ENCODE assay signal across 19 mouse cellular contexts in genomic region chr2:69820201-69820600, GRCm38 (mm10). TPM values are rescaled to one million over a fixed set of nuclear protein-coding genes. Genes with fewer than 3 reads are reported as not detected.
A peak's percentile ranks its signal among the peaks of the same experiment; 100 is the strongest.
DNase-seq lines count a peak whose midpoint lies in the region; ATAC-seq and TF ChIP-seq lines count a peak whose summit lies in the region.
"Had no signal": no experiment of that assay in that cellular context is flagged by ENCODE, and none has a peak within 500 bp of the region (broad histone marks: within the 10 kb centered on the region; RNA-seq: fewer than 3 reads in every experiment).

No protein-coding gene starts in this region.

- no peak for TF ChIP-seq POLR2A in heart, adult 2 months (IDR thresholded peaks at IDR 0.05; ENCODE audit: insufficient read depth, low read depth, low read length)

- H3K4me1 ChIP-seq in heart, embryonic 10.5 days: peaks cover 25% of the 10 kb centered on the region; the same call in 1 of the 2 replicates
- H3K4me1 ChIP-seq in heart, adult 2 months (ENCODE audit: control insufficient read depth, insufficient read depth, low read length): no peaks in the 10 kb centered on the region
- H3K4me1 ChIP-seq in midbrain, embryonic 11.5 days (ENCODE audit: control insufficient read depth, insufficient read depth, low read length): peaks cover 9% of the 10 kb centered on the region
- H3K4me1 ChIP-seq in midbrain, postnatal 0 days (ENCODE audit: insufficient read depth, low read length): peaks cover 13% of the 10 kb centered on the region; the same call in 1 of the 2 replicates
- H3K4me1 ChIP-seq in liver, embryonic 14.5 days (replicated peaks; ENCODE audit: control insufficient read depth in 2 of 2, insufficient read depth in 2 of 2, low read length in 1 of 2): peaks cover 31 to 44% of the 10 kb centered on the region in 2 experiments
- peaks cover 24% of the 10 kb centered on the region for H3K4me1 ChIP-seq in forebrain, postnatal 0 days (ENCODE audit: insufficient read depth)

- H3K4me3 ChIP-seq in heart, embryonic 10.5 days: no peak overlapping the region
- H3K4me3 ChIP-seq in heart, adult 2 months: no peak overlapping the region
- no peak overlapping the region for H3K4me3 ChIP-seq in midbrain, embryonic 11.5 days (ENCODE audit: low read depth, low read length)
- H3K4me3 ChIP-seq in midbrain, postnatal 0 days (ENCODE audit: low read depth, low read length): no peak overlapping the region
- H3K4me3 ChIP-seq in liver, embryonic 14.5 days (ENCODE audit: insufficient read depth in 1 of 2, low read depth in 2 of 2, low read length in 2 of 2): no peak overlapping the region
- H3K4me3 ChIP-seq in forebrain, postnatal 0 days (ENCODE audit: low read depth, low read length): no peak overlapping the region
- H3K4me3 ChIP-seq: embryonic facial prominence, embryonic 13.5 days; forebrain, embryonic 12.5 days; hindbrain, embryonic 15.5 days had no signal

- no peaks in the 10 kb centered on the region for H3K27me3 ChIP-seq in heart, embryonic 10.5 days (ENCODE audit: insufficient read depth, poor library complexity, severe bottlenecking)
- no peaks in the 10 kb centered on the region for H3K27me3 ChIP-seq in heart, adult 2 months (ENCODE audit: control insufficient read depth, insufficient read depth, low read length)
- no peaks in the 10 kb centered on the region for H3K27me3 ChIP-seq in midbrain, embryonic 11.5 days (ENCODE audit: control insufficient read depth, insufficient read depth, low read length)
- no peaks in the 10 kb centered on the region for H3K27me3 ChIP-seq in midbrain, postnatal 0 days (ENCODE audit: insufficient read depth, low read length)
- no peaks in the 10 kb centered on the region for H3K27me3 ChIP-seq in liver, embryonic 14.5 days (ENCODE audit: control insufficient read depth, insufficient read depth, low read length)
- no peaks in the 10 kb centered on the region for H3K27me3 ChIP-seq in forebrain, postnatal 0 days (ENCODE audit: insufficient read depth, low read length)
- H3K27me3 ChIP-seq: embryonic facial prominence, embryonic 13.5 days; forebrain, embryonic 12.5 days; hindbrain, embryonic 15.5 days had no signal

- H3K9me3 ChIP-seq in heart, embryonic 10.5 days: no peaks in the 10 kb centered on the region
- no peaks in the 10 kb centered on the region for H3K9me3 ChIP-seq in midbrain, embryonic 11.5 days (ENCODE audit: control insufficient read depth, low read length)
- no peaks in the 10 kb centered on the region for H3K9me3 ChIP-seq in midbrain, postnatal 0 days (ENCODE audit: low read length)
- no peaks in the 10 kb centered on the region for H3K9me3 ChIP-seq in liver, embryonic 14.5 days (ENCODE audit: control insufficient read depth, low read length)
- no peaks in the 10 kb centered on the region for H3K9me3 ChIP-seq in forebrain, postnatal 0 days (ENCODE audit: low read length)
- H3K9me3 ChIP-seq: embryonic facial prominence, embryonic 13.5 days; forebrain, embryonic 12.5 days; hindbrain, embryonic 15.5 days had no signal

- no peak for TF ChIP-seq CTCF in heart, adult 2 months (IDR thresholded peaks at IDR 0.05)
- TF ChIP-seq CTCF in midbrain, postnatal 0 days (IDR thresholded peaks at IDR 0.05): no peak
- TF ChIP-seq CTCF in liver, embryonic 14.5 days (IDR thresholded peaks at IDR 0.05; ENCODE audit: low read depth): no peak
- TF ChIP-seq CTCF in forebrain, postnatal 0 days (IDR thresholded peaks at IDR 0.05; ENCODE audit: low read depth): no peak

- peak overlapping the region; percentile 31; the same call in 1 of the 2 replicates for H3K27ac ChIP-seq in heart, embryonic 10.5 days
- no peak overlapping the region for H3K27ac ChIP-seq in heart, adult 2 months
- no peak overlapping the region for H3K27ac ChIP-seq in midbrain, embryonic 11.5 days (ENCODE audit: low read depth, low read length)
- H3K27ac ChIP-seq in midbrain, postnatal 0 days (ENCODE audit: low read depth, low read length): no peak overlapping the region
- peak overlapping the region; percentile 58 for H3K27ac ChIP-seq in liver, embryonic 14.5 days
- no peak overlapping the region for H3K27ac ChIP-seq in forebrain, postnatal 0 days (ENCODE audit: low read depth, low read length)
- H3K27ac ChIP-seq: embryonic facial prominence, embryonic 13.5 days; forebrain, embryonic 12.5 days; hindbrain, embryonic 15.5 days had no signal

- no peak overlapping the region for H3K4me2 ChIP-seq in midbrain, embryonic 11.5 days
- no peak overlapping the region for H3K4me2 ChIP-seq in midbrain, postnatal 0 days (ENCODE audit: low read depth, low read length, poor library complexity, severe bottlenecking)
- H3K4me2 ChIP-seq in liver, embryonic 14.5 days (ENCODE audit: low read depth): no peak overlapping the region
- H3K4me2 ChIP-seq in forebrain, postnatal 0 days (ENCODE audit: low read depth): no peak overlapping the region
- H3K4me2 ChIP-seq: embryonic facial prominence, embryonic 13.5 days; forebrain, embryonic 12.5 days; heart, embryonic 11.5 days; hindbrain, embryonic 15.5 days had no signal

- TF ChIP-seq EP300 in heart, adult 2 months (IDR thresholded peaks at IDR 0.05; ENCODE audit: insufficient read depth, low read depth, low read length): no peak
- no peak for TF ChIP-seq EP300 in liver, embryonic 14.5 days (IDR thresholded peaks at IDR 0.05; ENCODE audit: low read depth)

- no peaks in the 10 kb centered on the region for H3K79me2 ChIP-seq in heart, adult 2 months (replicated peaks; ENCODE audit: control insufficient read depth, insufficient read depth, low read length)

- 58% methylated on average over 1 of the region's 1 CpGs for WGBS in heart, embryonic 10.5 days
- WGBS in heart, adult 2 months: 50% methylated on average over 1 of the region's 1 CpGs
- 74% methylated on average over 1 of the region's 1 CpGs for WGBS in midbrain, embryonic 11.5 days
- 87% methylated on average over 1 of the region's 1 CpGs for WGBS in midbrain, postnatal 0 days
- WGBS in liver, embryonic 14.5 days (ENCODE audit: insufficient replicate concordance): 39% methylated on average over 1 of the region's 1 CpGs
- WGBS in forebrain, postnatal 0 days: 61% methylated on average over 1 of the region's 1 CpGs

- intact Hi-C loops in heart, adult 2 months (cut with DNase I): no loop called here

- ATAC-seq in midbrain, embryonic 11.5 days (ENCODE audit: low FRiP score): no peak
- ATAC-seq in midbrain, postnatal 0 days (ENCODE audit: low FRiP score): no peak
- ATAC-seq in liver, embryonic 14.5 days (ENCODE audit: insufficient read depth): no peak
- ATAC-seq in forebrain, postnatal 0 days: no peak
- ATAC-seq: forebrain, embryonic 16.5 days had no signal

- DNase-seq in heart, embryonic 10.5 days (ENCODE audit: low spot score): no peak
- no peak for DNase-seq in heart, adult 2 months
- DNase-seq in midbrain, embryonic 11.5 days (ENCODE audit: low spot score, missing footprints): peak; percentile 79
- DNase-seq in midbrain, postnatal 0 days (ENCODE audit: low spot score): no peak
- no peak for DNase-seq in liver, embryonic 14.5 days (ENCODE audit: low read depth in 3 of 3, low spot score in 3 of 3)
- DNase-seq in testis, postnatal 10 days (ENCODE audit: low spot score): no peak
- DNase-seq in forebrain, postnatal 0 days: no peak
- DNase-seq: adrenal gland, adult 2 months; adrenal gland, postnatal 25 days; cerebellum, adult 18-20 months; cerebellum, adult 9-11 months; cerebellum, postnatal 36 days; gastrocnemius, postnatal 14 days; heart, postnatal 36 days had no signal

- peaks cover 9% of the 10 kb centered on the region for H3K36me3 ChIP-seq in heart, embryonic 10.5 days
- no peaks in the 10 kb centered on the region; the same call in 1 of the 2 replicates for H3K36me3 ChIP-seq in heart, adult 2 months (ENCODE audit: control insufficient read depth, insufficient read depth, low read length)
- H3K36me3 ChIP-seq in midbrain, embryonic 11.5 days (ENCODE audit: control insufficient read depth, insufficient read depth, low read length): no peaks in the 10 kb centered on the region
- H3K36me3 ChIP-seq in midbrain, postnatal 0 days (ENCODE audit: insufficient read depth, low read length): no peaks in the 10 kb centered on the region
- H3K36me3 ChIP-seq in liver, embryonic 14.5 days (replicated peaks; ENCODE audit: control insufficient read depth, insufficient read depth, low read depth): peaks cover 3% of the 10 kb centered on the region
- H3K36me3 ChIP-seq in forebrain, postnatal 0 days (ENCODE audit: insufficient read depth): 0 out of 2 replicates have a peak, but pooled peaks cover 7% of the 10 kb centered on the region
- H3K36me3 ChIP-seq: hindbrain, embryonic 15.5 days had no signal

- no peak overlapping the region for H3K9ac ChIP-seq in heart, adult 2 months (ENCODE audit: low read depth, low read length)
- H3K9ac ChIP-seq in midbrain, embryonic 11.5 days (ENCODE audit: low read length): no peak overlapping the region
- no peak overlapping the region for H3K9ac ChIP-seq in midbrain, postnatal 0 days (replicated peaks; ENCODE audit: low read length, poor library complexity, severe bottlenecking)
- no peak overlapping the region for H3K9ac ChIP-seq in liver, embryonic 14.5 days (replicated peaks)
- no peak overlapping the region for H3K9ac ChIP-seq in forebrain, postnatal 0 days
- H3K9ac ChIP-seq: embryonic facial prominence, embryonic 13.5 days; forebrain, embryonic 12.5 days; hindbrain, embryonic 15.5 days had no signal

RNA-seq across cellular contexts. Expression of gene Klhl23, which starts 1.5 kb away (rescaled TPM):
- 40.3 and 66.3 TPM in 2 replicates for polyA plus RNA-seq in heart, embryonic 10.5 days (2016; fragmentation: Nextera tagmentation; extraction: Ambion mirVana)
- 10 to 100 TPM; 31.8 to 32.3 TPM for total RNA-seq in heart, adult 2 months (2021)
- 10.3 and 24.2 TPM in 2 replicates for polyA plus RNA-seq in heart, adult 2 months (2012; rRNA removed)
- 35.0 and 38.2 TPM in 2 replicates for polyA plus RNA-seq in midbrain, embryonic 11.5 days (2014; fragmentation: Nextera tagmentation; extraction: Ambion mirVana)
- 147 and 164 TPM in 2 replicates for total RNA-seq in midbrain, postnatal 0 days (2014; rRNA removed)
- 84.1 and 99.2 TPM in 2 replicates for polyA plus RNA-seq in midbrain, postnatal 0 days (2015; fragmentation: Nextera tagmentation; extraction: Ambion mirVana)
- polyA plus RNA-seq in liver, embryonic 14.5 days (2012; rRNA removed): 8.0 and 12.0 TPM in 2 replicates
- polyA plus RNA-seq in liver, embryonic 14.5 days (2014; fragmentation: Nextera tagmentation; extraction: Ambion mirVana): 15.7 and 15.9 TPM in 2 replicates
- total RNA-seq in forebrain, postnatal 0 days (2014; rRNA removed): 163 and 199 TPM in 2 replicates
- 43.0 and 87.2 TPM in 2 replicates for polyA plus RNA-seq in forebrain, postnatal 0 days (2015; fragmentation: Nextera tagmentation; extraction: Ambion mirVana)

RNA-seq across cellular contexts. Expression of gene Phospho2, which starts 30.8 kb away (rescaled TPM):
- 19.8 and 21.5 TPM in 2 replicates for polyA plus RNA-seq in heart, embryonic 10.5 days (2016; fragmentation: Nextera tagmentation; extraction: Ambion mirVana)
- total RNA-seq in heart, adult 2 months (2021): 10 to 100 TPM; 25.3 to 26.8 TPM
- 14.5 and 18.2 TPM in 2 replicates for polyA plus RNA-seq in heart, adult 2 months (2012; rRNA removed)
- 44.3 and 49.9 TPM in 2 replicates for polyA plus RNA-seq in midbrain, embryonic 11.5 days (2014; fragmentation: Nextera tagmentation; extraction: Ambion mirVana)
- total RNA-seq in midbrain, postnatal 0 days (2014; rRNA removed): 29.7 and 31.8 TPM in 2 replicates
- 31.6 and 33.4 TPM in 2 replicates for polyA plus RNA-seq in midbrain, postnatal 0 days (2015; fragmentation: Nextera tagmentation; extraction: Ambion mirVana)
- 2.6 and 9.2 TPM in 2 replicates for polyA plus RNA-seq in liver, embryonic 14.5 days (2012; rRNA removed)
- polyA plus RNA-seq in liver, embryonic 14.5 days (2014; fragmentation: Nextera tagmentation; extraction: Ambion mirVana): 14.8 and 15.1 TPM in 2 replicates
- 39.2 and 40.8 TPM in 2 replicates for total RNA-seq in forebrain, postnatal 0 days (2014; rRNA removed)
- polyA plus RNA-seq in forebrain, postnatal 0 days (2015; fragmentation: Nextera tagmentation; extraction: Ambion mirVana): 29.8 and 32.3 TPM in 2 replicates

RNA-seq across cellular contexts. Expression of gene Ccdc173, which starts 30.8 kb away (rescaled TPM):
- 1.0 and 1.3 TPM in 2 replicates for polyA plus RNA-seq in heart, embryonic 10.5 days (2016; fragmentation: Nextera tagmentation; extraction: Ambion mirVana)
- total RNA-seq in heart, adult 2 months (2021): under 1 TPM; 0.59 to 0.65 TPM
- polyA plus RNA-seq in heart, adult 2 months (2012; rRNA removed): 0.12 and 0.23 TPM in 2 replicates
- 3.8 and 3.9 TPM in 2 replicates for polyA plus RNA-seq in midbrain, embryonic 11.5 days (2014; fragmentation: Nextera tagmentation; extraction: Ambion mirVana)
- 0.99 and 1.1 TPM in 2 replicates for total RNA-seq in midbrain, postnatal 0 days (2014; rRNA removed)
- polyA plus RNA-seq in midbrain, postnatal 0 days (2015; fragmentation: Nextera tagmentation; extraction: Ambion mirVana): 1.4 and 2.0 TPM in 2 replicates
- 0.06 and 0.18 TPM in 2 replicates for polyA plus RNA-seq in liver, embryonic 14.5 days (2012; rRNA removed)
- 0.14 and 0.25 TPM in 2 replicates for polyA plus RNA-seq in liver, embryonic 14.5 days (2014; fragmentation: Nextera tagmentation; extraction: Ambion mirVana)
- 1.3 and 2.8 TPM in 2 replicates for total RNA-seq in forebrain, postnatal 0 days (2014; rRNA removed)
- 1.2 and 1.4 TPM in 2 replicates for polyA plus RNA-seq in forebrain, postnatal 0 days (2015; fragmentation: Nextera tagmentation; extraction: Ambion mirVana)
- polyA plus RNA-seq: adrenal gland, adult 2 months had no signal

RNA-seq across cellular contexts. Expression of gene Ssb, which starts 41.2 kb away (rescaled TPM):
- polyA plus RNA-seq in heart, embryonic 10.5 days (2016; fragmentation: Nextera tagmentation; extraction: Ambion mirVana): 216 and 283 TPM in 2 replicates
- 10 to 100 TPM; 58.4 to 64.0 TPM for total RNA-seq in heart, adult 2 months (2021)
- 4.3 and 10.7 TPM in 2 replicates for polyA plus RNA-seq in heart, adult 2 months (2012; rRNA removed)
- 440 and 468 TPM in 2 replicates for polyA plus RNA-seq in midbrain, embryonic 11.5 days (2014; fragmentation: Nextera tagmentation; extraction: Ambion mirVana)
- total RNA-seq in midbrain, postnatal 0 days (2014; rRNA removed): 51.3 and 64.1 TPM in 2 replicates
- polyA plus RNA-seq in midbrain, postnatal 0 days (2015; fragmentation: Nextera tagmentation; extraction: Ambion mirVana): 260 and 285 TPM in 2 replicates
- polyA plus RNA-seq in liver, embryonic 14.5 days (2012; rRNA removed): 26.2 and 76.5 TPM in 2 replicates
- polyA plus RNA-seq in liver, embryonic 14.5 days (2014; fragmentation: Nextera tagmentation; extraction: Ambion mirVana): 161 and 170 TPM in 2 replicates
- total RNA-seq in forebrain, postnatal 0 days (2014; rRNA removed): 130 and 152 TPM in 2 replicates
- polyA plus RNA-seq in forebrain, postnatal 0 days (2015; fragmentation: Nextera tagmentation; extraction: Ambion mirVana): 287 and 316 TPM in 2 replicates

Comparison
In these comparisons a context has a peak if more than half of its experiments do, and no peak if none do; other contexts are left out.
1. H3K27ac ChIP-seq: peak in heart, embryonic 10.5 days (single experiment) and liver, embryonic 14.5 days (single experiment); none in heart, adult 2 months (single experiment), midbrain, embryonic 11.5 days (single experiment), midbrain, postnatal 0 days (single experiment) and forebrain, postnatal 0 days (single experiment).